Mouse (Mus musculus) A20 (cell line): Measurements from ENCODE around the gene Dvl1.

Experiments used
- DNase-seq: peaks from one replicate; pipeline ENCODE4 v3.0.0-alpha.2; 2011; ENCODE audit warnings: low read depth, low spot score

Dvl1 gene

DNA sequence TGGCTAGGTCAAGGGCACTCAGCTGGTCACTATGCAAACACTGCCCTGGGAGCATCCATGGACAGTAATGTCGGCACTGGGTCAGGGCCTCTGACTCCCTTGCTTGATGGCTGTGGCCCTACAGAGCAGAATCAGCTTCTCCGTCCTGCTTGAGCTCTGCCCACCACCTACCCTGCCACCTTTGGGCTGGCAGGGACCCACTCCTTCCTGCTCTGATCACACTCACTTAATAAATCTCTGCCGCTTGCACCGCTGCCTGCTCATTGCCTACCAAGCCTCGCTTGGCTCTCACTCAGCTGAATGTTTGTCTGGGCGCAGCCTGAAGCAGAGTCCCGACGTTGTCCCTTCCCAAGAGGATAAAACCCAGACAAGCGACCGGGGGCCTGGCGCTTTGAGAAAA lies 59.8 kb downstream of the Dvl1 start:
- no peak for DNase-seq

DNA sequence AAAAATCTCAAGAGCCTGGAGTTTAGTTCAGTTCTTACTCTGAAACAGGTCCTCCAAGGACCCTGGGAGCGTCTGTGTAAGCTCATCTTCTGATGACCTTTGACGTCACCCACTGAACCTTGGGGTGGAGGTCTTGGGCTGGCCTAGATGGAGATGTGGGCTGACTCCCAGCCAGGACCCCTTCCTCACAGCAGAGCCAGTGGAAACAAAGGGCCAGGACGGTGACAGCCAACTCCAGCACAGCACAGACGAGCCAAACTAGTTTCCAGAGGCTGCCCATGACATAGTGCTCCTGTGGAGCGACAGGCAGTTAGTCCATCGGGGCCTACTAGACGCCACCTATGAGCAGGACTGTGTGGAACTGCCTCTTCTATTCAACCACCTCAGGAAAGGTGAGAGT lies 61.1 kb downstream of the Dvl1 start:
- no peak for DNase-seq

DNA sequence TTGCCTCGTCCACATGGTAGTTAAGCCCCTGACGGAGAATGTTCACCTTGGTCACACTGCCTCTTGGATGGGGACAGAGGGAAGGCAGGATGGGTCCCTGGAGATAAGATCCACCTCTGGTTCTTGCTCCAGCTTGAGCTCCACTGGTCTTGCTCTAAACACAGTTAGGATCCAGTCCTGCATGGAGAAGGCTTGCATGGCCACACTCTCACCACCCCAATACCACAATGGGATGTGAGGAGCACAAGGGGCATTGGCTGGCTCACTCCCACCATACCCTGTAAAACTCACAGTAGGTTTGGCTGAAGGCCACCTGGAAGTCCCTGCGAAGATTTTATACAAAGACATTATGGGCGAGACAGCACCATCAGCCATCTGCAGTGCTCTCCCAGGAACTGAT lies 61.5 kb downstream of the Dvl1 start:
- no peak for DNase-seq
